17 mouse cellular contexts compared by ENCODE assay signal in the genomic region with DNA sequence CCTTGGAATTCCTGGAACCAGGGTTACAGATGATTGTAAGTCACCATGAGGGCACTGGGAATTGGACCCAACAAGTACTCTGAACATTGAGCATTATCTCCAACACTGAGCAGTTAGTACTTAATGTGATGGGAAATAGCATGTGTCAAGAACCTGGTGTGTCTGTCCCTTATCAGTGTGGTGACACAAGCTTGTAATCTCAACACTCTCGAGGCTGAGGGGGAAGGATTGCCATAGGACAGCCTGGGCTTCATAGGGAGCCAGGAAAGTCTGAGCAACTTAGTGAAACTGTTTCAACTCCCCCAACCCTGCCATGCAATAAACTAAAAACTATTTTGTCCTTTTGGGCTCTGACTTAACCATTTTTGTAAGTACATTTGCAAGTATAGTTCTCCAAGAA.
"Had no signal": no experiment of that assay in that cellular context is flagged by ENCODE, and none has a peak within 500 bp of the region (broad histone marks: within the 10 kb centered on the region; RNA-seq: fewer than 3 reads in every experiment).

No protein-coding gene starts in this region.

- H3K4me3 ChIP-seq: neural tube, embryonic 12.5 days; neural tube, embryonic 13.5 days; neural tube, embryonic 15.5 days; stomach, embryonic 15.5 days had no signal

- H3K27me3 ChIP-seq: neural tube, embryonic 12.5 days; neural tube, embryonic 13.5 days; neural tube, embryonic 15.5 days; stomach, embryonic 15.5 days had no signal

- H3K27ac ChIP-seq: neural tube, embryonic 12.5 days; neural tube, embryonic 13.5 days; neural tube, embryonic 15.5 days; stomach, embryonic 15.5 days; stomach, postnatal 0 days had no signal

- H3K9ac ChIP-seq: neural tube, embryonic 12.5 days; neural tube, embryonic 13.5 days; neural tube, embryonic 15.5 days; stomach, embryonic 15.5 days had no signal

- H3K36me3 ChIP-seq: neural tube, embryonic 12.5 days; neural tube, embryonic 13.5 days; neural tube, embryonic 15.5 days; stomach, embryonic 15.5 days had no signal

- DNase-seq: retina, postnatal 1 day; right cerebral cortex, adult 18-20 months; right cerebral cortex, postnatal 14 days; right cerebral cortex, postnatal 25 days; right cerebral cortex, postnatal 4 days; spleen, adult 18-20 months; thymus, adult 18-20 months; thymus, adult 2 months; thymus, postnatal 14 days; thymus, postnatal 25 days; thymus, postnatal 36 days; thymus, postnatal 4 days had no signal

- H3K9me3 ChIP-seq: neural tube, embryonic 12.5 days; neural tube, embryonic 13.5 days; neural tube, embryonic 15.5 days; stomach, embryonic 15.5 days had no signal

- H3K4me1 ChIP-seq: neural tube, embryonic 12.5 days; neural tube, embryonic 13.5 days; neural tube, embryonic 15.5 days; stomach, embryonic 15.5 days had no signal
